Mouse (Mus musculus) testis, adult 2 months (tissue): ENCODE results near the gene Hsd3b1. TPM values are rescaled to one million over a fixed set of nuclear protein-coding genes. Genes with fewer than 3 reads are reported as not detected.
A peak's percentile ranks its signal among the peaks of the same experiment; 100 is the strongest.

Experiments
- H3K27ac ChIP-seq: fragments of 200-500 bp; 2 replicates; pipeline ENCODE4 v1.5.1; 2012; ENCODE audit warnings: low read depth, low read length; ENCODE audit not compliant: control insufficient read depth, insufficient read depth
- H3K27me3 ChIP-seq: fragments of 200-500 bp; 2 replicates; pipeline ENCODE4 v1.6.1; 2012; ENCODE audit warnings: mild to moderate bottlenecking, low read length, moderate library complexity; ENCODE audit not compliant: control insufficient read depth, insufficient read depth
- H3K36me3 ChIP-seq: fragments of 200-500 bp; 2 replicates; pipeline ENCODE4 v1.6.1; 2012; ENCODE audit warnings: mild to moderate bottlenecking, low read length; ENCODE audit not compliant: control insufficient read depth, insufficient read depth
- H3K4me1 ChIP-seq: fragments of 200-500 bp; 2 replicates; pipeline ENCODE4 v1.6.1; 2012; ENCODE audit warnings: low read length; ENCODE audit not compliant: control insufficient read depth, insufficient read depth
- H3K4me3 ChIP-seq: fragments of 200-500 bp; 2 replicates; pipeline ENCODE4 v1.5.1; 2012; ENCODE audit warnings: low read depth, mild to moderate bottlenecking, low read length, moderate library complexity, mixed read lengths; ENCODE audit not compliant: control insufficient read depth
- CTCF ChIP-seq: fragments of 200-500 bp; IDR thresholded peaks from 2 replicates; pipeline ENCODE4 v1.5.1; 2012; ENCODE audit warnings: low read depth, mild to moderate bottlenecking, inconsistent platforms, low read length, moderate library complexity; ENCODE audit not compliant: control insufficient read depth, insufficient read depth, insufficient replicate concordance
- POLR2A ChIP-seq: fragments of 200-500 bp; IDR thresholded peaks from 2 replicates; pipeline ENCODE4 v1.6.1; 2012; ENCODE audit warnings: low read depth, mild to moderate bottlenecking, inconsistent platforms, low read length, moderate library complexity; ENCODE audit not compliant: control insufficient read depth
- polyA plus RNA-seq: library from polyadenylated mRNA; depleted of rRNA; stranded (reverse); fragments of >200 nt; gene quantifications from 2 replicates; pipeline ENCODE4 v1.2.3, GENCODE M21; 2012

Gene Hsd3b1
- polyA plus RNA-seq, 1 experiment: 42.6 TPM

DNA sequence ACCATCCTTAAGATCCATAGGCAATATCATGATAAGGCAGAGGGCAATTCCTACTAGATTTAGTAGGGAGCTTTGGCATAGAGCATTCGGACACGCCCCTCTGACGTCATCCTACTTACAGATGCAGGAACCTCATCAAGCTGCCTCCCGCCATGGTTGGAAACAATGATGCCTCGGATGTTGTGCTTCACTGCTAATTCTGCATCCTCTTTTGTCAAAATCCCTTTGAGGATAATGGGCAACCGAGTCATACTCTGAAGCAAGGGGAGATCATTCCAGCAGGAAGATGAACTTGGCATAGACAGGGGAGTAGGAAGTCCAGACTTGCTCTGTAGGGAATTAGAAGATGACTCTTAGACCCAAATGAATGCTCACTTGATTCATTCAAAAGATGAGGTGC is 20.6 kb upstream of the Hsd3b1 start:
- Histone ChIP-seq H3K27me3 (no peaks in the 10 kb centered on the region), H3K36me3 (no peaks in the 10 kb centered on the region), H3K27ac (peak overlapping the region; percentile 9; the same call in 1 of the 2 replicates), H3K4me3 (no peak overlapping the region), H3K4me1 (no peaks in the 10 kb centered on the region)
- TF ChIP-seq POLR2A: no peak
- TF ChIP-seq CTCF: no peak

DNA sequence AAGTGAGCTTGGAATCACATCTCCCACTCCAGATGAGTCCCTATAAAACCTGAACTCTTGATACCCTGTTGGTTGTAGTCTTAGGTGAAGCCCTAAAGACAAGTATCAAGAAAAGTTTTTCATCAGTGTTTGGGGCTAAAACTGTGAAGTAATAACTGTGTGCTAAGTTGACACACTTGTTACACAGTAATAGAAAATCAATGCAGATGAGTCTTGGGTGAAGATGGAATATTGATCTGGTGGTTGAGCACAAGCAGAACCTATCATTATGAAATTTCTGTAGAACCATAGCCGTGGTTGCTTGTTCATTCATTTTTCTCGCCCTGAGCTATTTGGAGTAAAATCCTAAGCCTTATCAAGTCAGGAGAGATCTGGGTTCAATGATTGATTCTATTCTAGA is 8.6 kb upstream of the Hsd3b1 start:
- no peaks in the 10 kb centered on the region for H3K27me3 ChIP-seq
- no peak overlapping the region for H3K27ac ChIP-seq
- no peaks in the 10 kb centered on the region for H3K36me3 ChIP-seq
- no peak overlapping the region for H3K4me3 ChIP-seq
- TF ChIP-seq CTCF (no peak), POLR2A (no peak)
- no peaks in the 10 kb centered on the region for H3K4me1 ChIP-seq

DNA sequence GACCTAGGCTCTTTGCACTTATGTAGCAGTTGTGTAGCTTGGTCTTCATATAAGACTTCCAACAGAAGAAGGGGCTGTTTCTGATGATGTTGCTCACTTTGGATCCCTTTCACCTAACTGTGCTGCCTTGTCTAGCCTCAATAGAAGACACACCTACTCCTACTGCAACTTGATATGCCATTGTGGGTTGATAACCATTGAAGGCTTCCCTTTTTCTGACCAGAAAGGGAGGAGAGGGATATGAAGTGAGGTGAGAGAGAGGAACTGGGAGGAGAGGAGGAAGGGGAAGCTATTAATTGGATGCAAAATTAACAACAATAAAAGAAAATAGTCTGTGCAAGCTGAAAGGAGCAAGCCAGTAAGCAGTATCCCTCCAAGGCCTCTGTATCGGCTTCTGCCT is 3.2 kb upstream of the Hsd3b1 start:
- Histone ChIP-seq H3K27me3 (no peaks in the 10 kb centered on the region), H3K36me3 (no peaks in the 10 kb centered on the region), H3K27ac (no peak overlapping the region), H3K4me3 (no peak overlapping the region), H3K4me1 (no peaks in the 10 kb centered on the region)
- TF ChIP-seq CTCF: no peak
- TF ChIP-seq POLR2A: no peak

DNA sequence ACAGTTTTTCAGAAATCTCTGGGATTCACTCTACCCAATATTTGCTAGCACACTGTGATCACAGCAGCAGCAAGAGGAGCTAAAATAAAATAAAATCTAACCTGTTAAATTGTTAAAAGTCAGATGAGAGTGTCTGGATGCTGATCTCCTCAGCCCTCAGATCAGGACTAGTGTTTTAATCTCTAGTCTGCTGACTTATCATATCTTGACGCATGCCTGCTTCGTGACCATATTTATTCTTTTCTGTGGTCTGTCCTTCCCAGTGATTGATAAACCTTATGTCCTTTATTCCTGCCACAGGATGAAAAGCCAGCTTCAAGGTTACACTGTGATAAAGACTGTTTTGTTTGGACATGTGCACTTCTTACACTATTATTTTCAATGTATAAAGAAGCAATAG is 1.5 kb downstream of the Hsd3b1 start:
- no peak overlapping the region for H3K4me3 ChIP-seq
- no peak overlapping the region for H3K27ac ChIP-seq
- H3K27me3 ChIP-seq: no peaks in the 10 kb centered on the region
- no peaks in the 10 kb centered on the region for H3K4me1 ChIP-seq
- H3K36me3 ChIP-seq: no peaks in the 10 kb centered on the region
- TF ChIP-seq POLR2A (no peak), CTCF (no peak)

DNA sequence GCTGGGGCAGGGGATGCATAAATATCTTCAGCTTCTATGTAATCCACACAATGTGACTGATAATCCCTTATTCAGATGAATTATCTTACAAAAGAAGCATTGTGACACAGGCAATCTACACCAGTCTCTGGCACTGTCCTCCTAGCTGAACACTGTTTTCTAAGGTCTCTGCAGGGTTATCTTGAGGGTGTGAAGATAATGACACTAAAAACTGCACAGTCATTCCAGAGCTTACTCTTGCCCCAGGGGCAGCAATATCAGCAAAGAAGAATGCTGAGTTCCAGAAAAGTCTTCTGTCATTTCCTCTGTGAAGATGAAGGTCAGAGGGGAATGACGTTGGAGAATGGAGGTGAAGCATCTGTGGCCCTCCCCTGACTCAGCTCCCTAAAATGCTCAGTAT is 2.7 kb downstream of the Hsd3b1 start:
- Histone ChIP-seq H3K4me1 (no peaks in the 10 kb centered on the region), H3K27ac (no peak overlapping the region; the same call in 1 of the 2 replicates), H3K4me3 (no peak overlapping the region), H3K36me3 (no peaks in the 10 kb centered on the region), H3K27me3 (no peaks in the 10 kb centered on the region)
- TF ChIP-seq CTCF (no peak), POLR2A (no peak)

DNA sequence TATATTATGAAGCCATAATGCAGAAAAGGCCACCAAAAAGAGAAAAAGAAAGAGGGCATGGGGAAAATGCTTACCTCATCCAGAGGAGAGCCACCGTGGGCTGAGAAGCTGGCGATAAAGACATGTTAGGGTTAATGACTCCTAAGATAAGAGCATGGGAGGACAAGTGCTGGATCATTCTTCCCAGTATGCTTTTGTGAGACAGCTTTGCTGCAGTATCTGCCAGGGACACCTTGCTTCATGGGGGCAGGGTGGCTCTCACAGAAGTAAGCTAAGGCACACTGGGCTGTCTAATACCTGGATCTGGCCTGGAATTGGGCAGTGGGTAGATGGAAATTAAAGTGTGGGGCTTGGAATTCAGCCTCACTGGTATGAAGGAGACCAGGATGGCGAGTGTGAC is 4.4 kb downstream of the Hsd3b1 start:
- TF ChIP-seq POLR2A (no peak), CTCF (no peak)
- H3K27me3 ChIP-seq: no peaks in the 10 kb centered on the region
- no peak overlapping the region for H3K4me3 ChIP-seq
- no peaks in the 10 kb centered on the region for H3K4me1 ChIP-seq
- 0 out of 2 replicates have a peak overlapping the region, but pooled peaks have one; percentile 54 for H3K27ac ChIP-seq
- H3K36me3 ChIP-seq: no peaks in the 10 kb centered on the region

DNA sequence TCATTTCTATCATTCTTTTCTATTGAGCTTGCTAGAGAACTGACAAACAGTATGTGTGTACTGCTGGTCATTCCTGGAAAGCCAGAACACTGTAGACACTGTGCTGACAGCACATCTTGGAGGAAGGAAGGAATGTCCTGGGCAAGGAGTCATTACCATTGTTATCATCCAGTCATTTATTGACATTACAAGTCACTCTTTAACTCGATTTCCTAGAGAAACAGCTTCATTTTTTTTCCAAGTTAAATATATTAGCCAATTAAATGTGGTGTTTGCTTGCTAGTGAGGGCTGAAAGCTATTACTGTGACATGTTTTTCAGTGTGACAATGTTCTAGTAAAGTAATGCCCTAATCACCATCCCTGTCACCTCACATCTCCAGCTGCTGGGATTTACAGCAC is 5.9 kb downstream of the Hsd3b1 start:
- Histone ChIP-seq H3K4me1 (no peaks in the 10 kb centered on the region), H3K4me3 (no peak overlapping the region), H3K27ac (no peak overlapping the region; the same call in 1 of the 2 replicates), H3K27me3 (no peaks in the 10 kb centered on the region), H3K36me3 (no peaks in the 10 kb centered on the region)
- TF ChIP-seq CTCF: no peak
- TF ChIP-seq POLR2A: no peak

DNA sequence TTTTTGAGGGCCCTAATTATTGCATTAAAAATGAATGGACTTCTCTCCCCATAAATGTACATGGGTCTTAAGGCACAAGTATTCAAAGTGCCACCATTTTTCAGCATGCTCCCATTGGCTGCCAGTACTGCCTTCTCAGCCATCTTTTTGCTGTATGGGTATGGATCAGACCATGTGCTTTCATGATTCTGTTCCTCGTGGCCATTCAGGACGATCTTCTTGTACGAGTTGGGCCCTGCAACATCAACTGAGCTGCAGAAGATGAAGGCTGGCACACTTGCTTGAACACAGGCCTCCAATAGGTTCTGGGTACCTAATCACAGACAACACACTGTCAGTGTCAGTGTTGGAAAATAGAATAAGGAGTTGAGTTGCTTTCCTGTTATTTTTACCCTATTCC is 6.5 kb downstream of the Hsd3b1 start:
- no peak for TF ChIP-seq POLR2A
- TF ChIP-seq CTCF: no peak
- Histone ChIP-seq H3K27ac (no peak overlapping the region), H3K36me3 (no peaks in the 10 kb centered on the region), H3K4me3 (no peak overlapping the region), H3K27me3 (no peaks in the 10 kb centered on the region), H3K4me1 (no peaks in the 10 kb centered on the region)

DNA sequence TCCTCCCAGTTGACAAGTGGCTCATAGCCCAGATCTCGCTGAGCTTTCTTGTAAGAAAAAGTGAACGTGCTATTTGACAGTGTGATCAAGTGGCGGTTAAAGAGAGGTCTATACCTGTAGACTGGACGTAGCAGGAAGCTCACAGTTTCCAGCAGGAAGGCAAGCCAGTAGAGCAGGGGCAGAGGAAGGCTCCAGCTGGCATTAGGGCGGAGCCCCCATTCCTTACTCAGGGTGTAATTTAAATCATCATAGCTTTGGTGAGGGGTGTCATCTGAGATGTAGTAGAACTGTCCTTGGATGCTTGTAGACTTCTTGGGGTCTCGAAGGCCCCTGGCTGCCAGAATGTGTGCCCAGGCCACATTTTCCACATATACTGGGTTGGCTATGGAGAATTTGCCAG is 7.0 kb downstream of the Hsd3b1 start:
- H3K27ac ChIP-seq: no peak overlapping the region
- H3K36me3 ChIP-seq: no peaks in the 10 kb centered on the region
- no peak overlapping the region for H3K4me3 ChIP-seq
- H3K27me3 ChIP-seq: no peaks in the 10 kb centered on the region
- no peak for TF ChIP-seq POLR2A
- no peak for TF ChIP-seq CTCF
- no peaks in the 10 kb centered on the region for H3K4me1 ChIP-seq
